Mouse (Mus musculus) retina, postnatal 7 days (tissue): ENCODE measurements around the gene Glod5.
A peak's percentile ranks its signal among the peaks of the same experiment; 100 is the strongest.
"Not testable (repeated sequence)": the region's sequence is repeated elsewhere in the genome, so short reads cannot be mapped to it uniquely, and the experiment has no call there.

ENCODE experiments used
- DNase-seq: peaks from one replicate; pipeline ENCODE4 v3.0.0-alpha.2; 2012; ENCODE audit warnings: low read depth, low spot score

Gene Glod5

DNA sequence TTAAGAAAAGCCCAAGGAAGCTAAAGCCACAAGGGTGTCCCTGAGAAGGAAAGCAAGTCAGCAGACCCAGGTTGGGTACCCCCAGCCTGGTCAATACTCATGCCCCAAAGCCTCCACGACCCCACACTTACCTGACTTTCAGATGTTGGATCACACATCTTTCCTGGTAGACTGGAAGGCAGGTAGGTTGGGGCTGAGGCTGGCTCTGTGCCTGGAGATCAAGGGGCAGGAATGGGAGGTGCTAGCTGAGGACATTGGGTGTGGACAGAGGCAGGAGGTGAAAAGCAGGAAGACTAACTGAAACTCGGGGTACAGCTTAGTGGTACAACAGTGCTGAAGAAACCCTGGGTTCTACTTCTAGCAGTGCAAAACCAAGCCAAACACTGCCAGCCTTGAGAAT, at the start of gene Glod5:
Gene Glod5, minus strand, starts transcription at position 207 of the 400 bp plus-strand sequence.
- no peak for DNase-seq

DNA sequence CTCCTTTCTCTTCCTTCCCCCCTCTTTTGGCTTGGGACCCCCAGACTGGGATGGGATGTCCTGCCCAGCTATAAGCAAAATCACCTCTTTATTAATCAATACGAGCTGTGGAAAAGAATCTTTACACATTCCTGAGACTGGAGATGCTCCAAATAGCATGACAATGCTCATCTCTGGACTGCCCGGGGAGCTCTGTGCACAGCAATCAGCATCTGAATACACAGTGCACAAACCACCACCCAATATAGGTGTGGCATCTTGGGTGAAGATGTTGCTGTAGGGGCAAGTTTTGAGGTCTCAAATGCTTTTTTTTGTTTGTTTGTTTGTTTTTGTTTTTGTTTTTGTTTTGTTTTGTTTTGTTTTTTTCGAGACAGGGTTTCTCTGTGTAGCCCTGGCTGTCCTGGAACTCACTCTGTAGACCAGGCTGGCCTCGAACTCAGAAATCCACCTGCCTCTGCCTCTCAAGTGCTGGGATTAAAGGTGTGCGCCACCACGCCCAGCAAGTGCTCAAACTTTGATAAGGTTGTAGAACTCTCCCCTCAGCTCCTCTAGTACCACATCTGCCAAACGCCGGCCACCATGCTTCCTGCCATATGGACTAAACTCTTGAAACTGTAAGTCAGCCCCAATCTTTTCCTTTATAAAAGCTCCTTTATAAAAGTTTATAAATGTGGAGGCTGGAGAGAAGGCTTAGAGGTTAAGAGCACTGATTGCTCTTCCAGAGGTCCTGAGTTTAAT, 32.9 kb upstream of the Glod5 start:
- not testable (repeated sequence) for DNase-seq

DNA sequence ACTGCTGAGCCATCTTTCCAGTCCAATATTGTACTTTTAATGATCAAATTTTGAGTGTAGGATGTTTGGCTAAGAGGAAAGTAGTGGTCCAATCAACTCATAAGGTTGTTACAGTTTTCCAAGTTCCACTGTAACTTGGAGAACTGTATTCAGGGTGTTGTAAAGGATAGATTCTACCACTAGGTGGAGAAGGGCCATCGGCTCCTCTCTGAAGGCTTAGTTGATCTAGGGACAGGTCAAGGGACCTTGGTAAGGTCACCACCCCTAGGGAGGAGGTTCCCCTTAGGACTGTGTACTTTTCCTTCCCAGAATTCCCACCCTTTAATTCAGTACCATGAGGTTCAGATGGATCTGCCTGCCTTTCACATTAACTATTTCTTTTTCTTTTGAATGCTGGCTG, 14.7 kb upstream of the Glod5 start:
- DNase-seq: no peak

DNA sequence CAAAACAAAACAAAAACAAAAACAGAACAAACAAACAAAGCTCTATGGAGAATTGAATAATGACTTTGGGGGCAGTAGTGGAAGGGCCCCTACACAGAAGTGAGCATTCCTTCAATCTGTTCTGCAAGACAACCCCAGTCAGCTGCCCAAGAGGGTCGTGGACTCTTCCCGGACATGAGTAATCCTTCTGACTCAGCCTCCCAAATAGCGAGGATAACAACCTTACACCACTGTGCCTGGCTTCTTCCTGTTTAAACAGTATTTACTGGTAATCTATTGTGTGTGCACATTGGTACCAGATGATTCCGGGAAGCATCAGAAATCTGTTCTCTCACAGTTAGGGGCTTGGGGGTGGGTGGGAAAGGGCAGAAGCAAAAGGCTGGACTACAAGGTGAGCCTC, 8.5 kb upstream of the Glod5 start:
- DNase-seq: no peak

DNA sequence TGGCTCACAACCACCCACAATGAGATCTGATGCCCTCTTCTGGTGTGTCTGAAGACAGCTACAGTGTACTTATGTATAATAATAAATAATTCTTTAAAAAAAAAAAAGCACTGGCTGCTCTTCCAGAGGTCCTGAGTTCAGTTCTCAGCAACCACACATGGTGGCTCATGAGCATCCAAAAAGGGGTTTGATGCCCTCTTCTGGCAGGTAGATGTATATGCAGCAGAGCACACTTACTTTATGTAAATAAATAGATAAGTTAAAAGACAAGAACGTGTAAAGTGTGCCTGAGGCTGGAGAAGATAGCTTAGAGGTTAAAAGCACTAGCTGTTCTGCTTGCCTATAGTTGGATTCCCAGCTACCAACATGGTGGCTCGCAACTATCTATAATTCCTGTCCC, 6.5 kb upstream of the Glod5 start:
- no peak for DNase-seq

DNA sequence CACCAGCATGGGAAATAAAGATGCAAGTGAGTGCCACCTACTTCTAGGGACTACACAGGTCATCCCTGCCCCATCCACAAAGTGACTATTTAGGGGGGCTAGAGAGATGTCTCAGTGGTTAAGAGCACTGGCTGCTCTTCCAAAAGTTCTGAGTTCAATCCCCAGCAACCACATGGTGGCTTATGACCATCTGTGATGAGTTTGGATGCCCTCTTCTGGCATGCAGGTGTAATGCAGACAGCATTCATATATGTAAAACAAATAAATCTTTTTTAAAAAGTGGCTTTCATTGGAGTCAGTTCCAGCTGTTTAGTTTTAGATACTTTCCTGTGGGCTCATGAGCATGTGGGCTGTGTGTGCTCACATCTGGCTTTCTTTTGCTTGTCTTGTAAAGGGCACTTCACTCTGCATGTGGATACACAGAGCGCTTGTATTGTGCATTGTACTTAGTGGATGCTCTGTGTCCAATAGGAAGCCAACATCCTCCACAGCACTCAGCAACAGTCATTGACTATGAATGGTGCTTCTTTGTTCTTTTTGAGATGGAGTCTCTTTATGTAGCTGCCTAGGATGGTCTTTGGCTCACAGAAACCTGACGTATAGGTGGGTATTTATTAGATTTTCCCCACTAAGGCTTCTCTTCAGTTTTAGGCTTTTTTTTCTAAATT, 2.0 kb upstream of the Glod5 start:
- no peak for DNase-seq

DNA sequence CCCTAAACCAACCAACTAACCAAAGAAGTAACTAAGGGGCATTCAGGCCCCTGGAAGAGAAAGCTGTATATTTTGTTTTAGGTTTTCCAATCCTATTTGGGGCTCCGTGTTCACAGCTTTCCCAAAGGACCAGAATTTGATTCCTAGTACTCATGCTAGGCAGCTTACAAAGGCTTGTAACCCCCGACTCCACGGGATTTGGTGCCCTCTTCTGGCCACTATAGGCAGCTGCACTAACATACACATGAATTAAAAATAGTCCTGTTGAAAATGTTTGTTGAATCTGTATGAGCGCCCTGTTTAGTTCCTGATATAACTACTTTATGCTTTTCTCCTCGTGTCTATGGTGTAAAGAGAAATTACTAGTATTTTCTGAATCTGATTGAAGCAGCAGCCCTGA, 1.1 kb downstream of the Glod5 start:
- peak; percentile 34 for DNase-seq

DNA sequence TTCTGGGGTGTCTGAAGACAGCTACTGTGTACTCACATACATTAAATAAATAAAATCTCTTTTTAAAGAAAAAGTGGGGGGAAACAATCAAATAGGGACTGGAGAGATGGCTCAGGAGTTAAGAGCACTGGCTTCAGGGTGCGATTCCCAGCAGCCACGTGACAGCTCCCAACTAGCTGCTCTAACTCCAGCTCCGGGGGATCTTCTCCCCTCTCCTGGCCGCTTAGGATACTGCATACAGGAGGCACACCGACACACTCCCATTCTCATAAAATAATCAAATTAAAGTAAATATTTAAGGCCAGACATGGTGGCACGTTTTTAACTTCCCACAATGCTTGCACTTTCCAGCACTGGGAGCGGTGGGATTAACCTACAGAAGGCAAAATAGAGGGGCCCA, 2.6 kb downstream of the Glod5 start:
- not testable (repeated sequence) for DNase-seq

DNA sequence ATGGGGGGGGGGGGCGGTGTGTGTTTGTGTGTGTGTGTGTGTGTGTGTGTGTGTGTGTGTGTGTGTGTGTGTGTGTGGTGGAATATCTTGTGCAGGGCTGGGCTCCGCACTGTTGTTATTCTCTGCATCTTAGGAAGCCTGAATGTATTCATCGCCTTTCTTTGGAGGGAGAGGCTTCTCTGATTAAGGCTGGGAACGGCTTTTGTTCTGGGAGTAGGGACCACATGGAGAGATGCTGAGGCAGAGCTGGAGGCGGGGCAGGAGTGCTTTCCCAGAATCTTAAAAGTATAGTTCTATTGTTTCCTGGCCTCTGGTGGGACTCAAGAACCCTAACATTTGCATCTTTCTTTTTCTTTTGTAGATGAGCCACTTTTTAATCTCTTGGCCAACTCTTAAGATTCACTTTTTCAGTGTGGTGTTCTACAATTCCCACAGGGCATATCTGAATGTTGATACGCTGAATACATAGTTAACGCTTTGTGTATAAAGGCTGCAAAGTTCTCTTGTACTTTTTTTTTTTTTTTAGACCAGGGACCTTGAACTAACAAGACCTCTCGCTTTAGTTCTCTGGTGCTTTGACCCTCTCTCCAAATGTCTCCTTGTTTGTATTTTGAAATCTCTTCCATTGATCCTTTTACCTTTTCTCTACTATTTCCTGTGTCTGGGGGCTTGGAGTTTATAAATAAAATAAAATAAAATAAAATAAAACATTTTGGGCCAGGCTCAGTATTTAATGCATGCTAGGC, 4.5 kb downstream of the Glod5 start:
- DNase-seq: no peak

DNA sequence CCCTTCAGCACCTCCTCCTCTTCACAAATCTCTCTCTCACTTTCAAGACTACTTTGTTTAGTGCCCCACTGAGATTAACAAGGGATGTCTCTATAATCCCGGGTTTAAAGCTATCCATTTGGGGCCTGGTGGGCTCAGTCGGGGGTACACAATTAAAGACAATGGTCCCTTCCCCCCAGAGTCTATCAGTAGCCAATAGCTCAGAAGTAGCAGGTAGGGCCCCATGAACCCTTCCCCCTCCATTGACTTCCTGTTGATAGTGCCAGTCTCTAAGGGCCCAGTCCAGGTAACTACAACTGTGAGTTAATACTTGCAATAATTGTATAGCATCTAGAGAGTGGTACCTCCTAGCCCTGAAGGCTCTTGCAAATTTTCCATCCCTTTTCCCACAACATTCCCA, 5.1 kb downstream of the Glod5 start:
- no peak for DNase-seq

DNA sequence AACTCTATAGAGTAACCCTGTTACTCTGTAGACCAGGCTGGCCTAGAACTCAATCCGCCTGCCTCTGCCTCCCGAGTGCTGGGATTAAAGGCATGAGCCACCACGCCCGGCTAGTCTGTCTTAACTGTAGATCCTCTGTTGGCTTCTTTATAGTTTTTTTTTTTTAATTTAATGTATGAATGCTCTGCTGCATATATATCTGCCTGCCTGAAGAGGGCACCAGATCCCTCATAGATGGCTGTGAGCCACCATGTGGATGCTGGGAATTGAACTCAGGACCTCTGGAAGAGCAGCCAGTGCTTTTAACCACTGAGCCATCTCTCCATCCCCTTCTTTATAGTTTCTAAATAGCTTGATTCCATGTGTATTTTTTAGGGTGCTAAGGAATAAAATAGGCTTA, 8.9 kb downstream of the Glod5 start:
- DNase-seq: not testable (repeated sequence)

DNA sequence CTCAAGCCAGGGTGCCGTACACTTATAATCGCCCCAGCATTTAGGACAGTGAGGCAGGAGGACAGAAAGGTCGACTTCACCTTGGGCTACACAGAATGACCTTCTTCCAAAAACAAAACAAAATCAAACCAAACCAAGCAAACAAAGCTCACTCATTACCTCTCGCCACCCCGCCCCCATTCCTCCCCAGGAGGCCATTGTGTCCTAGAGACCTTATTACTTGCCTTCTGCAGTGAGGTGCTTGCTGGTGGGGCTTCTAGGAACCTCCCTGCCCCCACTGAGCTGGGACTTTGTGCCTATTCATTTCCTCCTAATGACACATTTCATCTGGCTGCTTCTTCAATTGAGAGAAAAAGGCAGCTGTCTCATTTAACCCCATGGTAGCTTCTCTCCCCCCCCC, 9.7 kb downstream of the Glod5 start:
- no peak for DNase-seq

DNA sequence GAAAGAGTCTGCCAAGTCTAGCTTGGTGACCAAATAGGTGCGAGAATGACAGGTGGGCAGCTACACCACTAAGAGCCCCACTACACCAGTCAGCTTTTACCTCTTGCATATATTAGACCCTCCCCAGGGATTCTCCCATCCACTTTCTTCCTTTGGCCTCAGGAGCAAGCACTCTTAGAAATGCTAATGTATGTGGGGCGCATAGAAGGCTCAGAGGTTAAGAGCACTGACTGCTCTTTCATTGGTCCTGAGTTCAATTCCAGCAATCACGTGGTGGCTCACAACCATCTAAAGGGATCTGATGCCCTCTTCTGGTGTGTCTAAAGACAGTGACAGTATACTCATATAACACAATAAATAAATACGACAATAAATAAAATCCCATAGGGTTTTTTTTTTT, 15.3 kb downstream of the Glod5 start:
- DNase-seq: no peak

DNA sequence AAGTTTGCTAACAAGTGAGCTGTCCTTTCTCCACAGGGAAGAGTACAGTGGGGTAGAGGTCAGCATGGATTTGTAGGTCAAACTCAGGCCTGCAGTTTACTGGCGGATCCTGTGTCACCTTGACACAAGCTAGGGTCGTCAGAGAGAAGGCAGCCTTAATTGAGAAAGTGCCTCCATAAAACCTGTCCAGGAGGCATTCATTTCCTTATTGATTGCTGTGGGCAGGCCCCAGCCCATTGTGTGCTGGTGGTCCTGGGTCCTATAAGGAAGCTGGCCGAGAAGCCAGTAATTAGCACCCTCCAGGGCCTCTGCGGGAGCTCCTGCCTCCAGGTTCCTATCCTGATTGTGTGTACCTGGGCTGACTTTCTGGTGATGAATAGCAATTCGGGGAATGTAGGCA, 16.3 kb downstream of the Glod5 start:
- no peak for DNase-seq

DNA sequence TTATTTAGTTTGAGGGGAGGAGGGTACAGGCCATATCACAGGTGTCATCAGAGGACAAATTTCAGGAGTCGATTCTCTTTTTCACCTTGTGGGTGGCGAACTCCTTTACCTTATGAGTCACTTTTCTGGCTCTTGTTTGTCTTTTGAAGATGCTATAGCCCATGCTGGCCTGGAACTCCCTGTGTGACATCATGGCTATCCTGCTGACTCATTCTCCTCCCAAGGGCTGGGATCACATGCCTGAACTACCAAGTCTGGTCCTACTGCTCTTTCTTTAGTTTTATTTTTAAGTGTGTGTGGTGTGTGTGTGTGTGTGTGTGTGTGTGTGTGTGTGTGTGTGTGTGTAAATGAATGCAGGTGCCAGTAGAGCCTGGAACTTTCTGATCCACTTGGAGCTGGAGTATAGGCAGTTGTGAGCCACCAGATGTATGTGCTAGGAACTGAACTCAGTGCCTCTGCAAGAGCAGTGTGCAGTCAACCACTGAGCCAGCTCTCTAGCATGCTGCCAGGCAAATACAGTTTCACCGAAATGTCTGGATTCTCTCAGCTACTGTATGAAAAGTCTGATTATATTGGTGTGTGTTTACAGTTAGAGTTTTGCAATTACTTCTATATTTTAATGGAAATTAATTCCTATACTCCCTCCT, 17.6 kb downstream of the Glod5 start:
- DNase-seq: no peak

DNA sequence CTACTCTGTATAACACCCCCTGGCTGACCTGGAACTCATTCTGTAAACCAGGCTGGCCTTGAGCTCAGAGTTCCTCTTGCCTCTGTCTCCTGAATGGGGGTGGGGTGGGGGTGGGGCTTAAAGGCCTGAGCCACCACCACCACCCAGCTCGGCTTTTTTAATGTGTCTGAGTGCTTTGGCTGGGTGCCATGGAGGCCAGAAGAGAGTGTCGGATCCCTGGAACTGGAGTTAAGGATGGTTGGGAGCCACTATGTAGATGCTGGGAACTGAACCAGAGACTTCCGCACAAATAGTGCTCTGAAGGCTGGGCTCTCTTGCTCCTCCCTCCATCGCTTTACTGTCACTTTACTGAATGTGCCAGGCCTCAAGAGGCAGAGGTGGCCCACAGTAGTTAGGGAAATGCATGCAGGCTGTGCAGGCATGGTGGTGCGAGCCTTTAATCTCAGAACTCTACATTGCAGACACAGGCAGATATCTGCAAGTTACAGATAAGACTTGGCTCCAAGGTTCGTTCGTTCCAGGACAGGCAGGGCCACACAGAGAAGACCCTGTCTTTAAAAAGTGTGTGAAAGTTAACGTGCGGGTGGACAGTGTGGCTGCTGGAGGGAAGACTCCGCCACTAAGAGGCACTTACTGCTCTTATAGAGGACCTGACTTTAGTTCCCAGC, 25.1 kb downstream of the Glod5 start:
- no peak for DNase-seq

DNA sequence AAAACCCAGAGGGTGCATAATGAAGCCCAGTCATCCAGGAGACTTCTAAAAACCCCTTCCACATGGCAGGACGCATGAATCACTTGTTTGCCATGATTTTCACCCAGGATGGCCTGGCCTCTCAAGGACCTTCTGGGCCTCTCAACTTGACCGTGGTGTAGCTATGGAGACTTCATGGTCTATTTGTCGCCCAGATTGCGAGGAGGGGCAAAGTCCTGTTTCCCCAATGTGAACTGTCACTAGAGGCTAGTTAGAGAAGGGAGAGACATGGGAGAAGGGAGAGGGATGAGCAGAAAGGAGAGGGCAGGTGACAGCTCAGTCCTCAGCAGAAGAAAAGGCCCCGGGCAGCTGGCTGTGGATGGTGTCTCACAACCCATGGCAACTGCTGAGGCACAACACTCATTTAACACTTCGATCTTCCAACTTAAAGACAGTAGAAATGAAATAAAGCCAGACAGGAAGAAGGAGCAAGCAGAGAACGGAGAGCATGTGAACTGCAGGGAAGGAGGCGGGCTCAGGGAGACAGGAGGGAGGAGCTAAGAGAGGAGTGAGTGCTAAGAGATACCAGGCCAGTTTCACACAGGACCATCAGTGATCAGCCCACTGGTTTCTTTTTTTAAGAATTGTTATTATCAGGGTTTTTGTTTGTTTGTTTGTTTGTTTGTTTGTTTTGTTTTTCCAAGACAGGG, 25.8 kb downstream of the Glod5 start:
- no peak for DNase-seq

DNA sequence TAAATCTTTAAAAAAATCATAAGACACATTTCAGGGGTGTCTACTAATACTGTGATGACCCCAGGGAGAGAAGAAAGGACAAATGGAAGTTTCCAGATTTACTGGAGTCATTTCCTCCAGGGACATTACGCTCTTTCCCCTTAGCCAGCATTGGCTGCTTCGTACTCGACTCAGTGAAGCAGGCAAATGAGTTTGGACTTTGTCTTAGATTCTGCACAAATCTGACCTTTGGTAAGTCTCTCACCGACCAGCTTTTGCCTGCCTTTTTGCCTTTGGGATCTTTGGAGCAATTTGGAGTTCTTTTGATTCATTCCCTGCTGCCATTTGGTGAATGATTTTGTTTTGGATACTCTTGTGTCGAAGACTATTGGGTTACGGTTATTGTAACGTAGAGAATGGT, 36.9 kb downstream of the Glod5 start:
- no peak for DNase-seq

DNA sequence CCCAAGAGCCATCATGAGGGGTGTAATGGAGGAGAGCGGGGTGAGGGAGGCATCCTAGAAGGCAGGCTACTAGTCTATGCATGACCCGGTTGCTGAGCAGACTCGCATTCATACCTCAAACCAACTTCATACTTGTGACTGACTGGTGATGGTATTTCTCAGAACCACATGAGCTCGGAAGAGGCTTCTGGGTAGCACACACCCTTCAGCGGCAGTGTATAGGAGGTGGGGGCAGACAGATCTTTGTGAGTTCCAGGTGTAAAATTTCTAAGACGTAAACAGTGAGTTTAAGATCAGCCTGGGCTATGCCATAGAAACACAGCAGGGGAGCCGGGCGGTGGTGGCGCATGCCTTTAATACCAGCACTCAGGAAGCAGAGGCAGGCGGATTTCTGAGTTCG, 40.4 kb downstream of the Glod5 start, which contains the start of gene Gata1:
Gene Gata1, minus strand, starts transcription at position 180 of the 400 bp plus-strand sequence.
- no peak for DNase-seq

DNA sequence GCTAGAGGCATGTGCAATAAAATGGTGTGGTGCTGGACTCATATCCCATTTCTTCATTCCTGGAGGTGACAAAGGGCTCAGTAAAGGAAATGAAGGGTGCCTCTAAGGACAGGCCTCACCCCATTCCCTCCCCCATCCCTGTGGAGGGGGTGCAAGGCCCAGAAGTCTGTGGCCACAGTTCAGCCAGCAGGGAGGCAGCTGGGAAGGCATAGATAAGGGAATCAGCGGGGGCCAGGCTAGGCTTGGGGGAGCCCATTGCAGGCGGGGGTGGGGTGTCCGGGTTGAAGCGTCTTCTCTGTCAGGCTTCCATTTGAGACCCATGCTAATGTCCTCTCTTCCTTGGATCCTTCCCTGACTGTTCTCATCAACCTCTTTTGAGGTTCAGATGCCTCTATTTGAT, 47.0 kb downstream of the Glod5 start:
- DNase-seq: no peak

DNA sequence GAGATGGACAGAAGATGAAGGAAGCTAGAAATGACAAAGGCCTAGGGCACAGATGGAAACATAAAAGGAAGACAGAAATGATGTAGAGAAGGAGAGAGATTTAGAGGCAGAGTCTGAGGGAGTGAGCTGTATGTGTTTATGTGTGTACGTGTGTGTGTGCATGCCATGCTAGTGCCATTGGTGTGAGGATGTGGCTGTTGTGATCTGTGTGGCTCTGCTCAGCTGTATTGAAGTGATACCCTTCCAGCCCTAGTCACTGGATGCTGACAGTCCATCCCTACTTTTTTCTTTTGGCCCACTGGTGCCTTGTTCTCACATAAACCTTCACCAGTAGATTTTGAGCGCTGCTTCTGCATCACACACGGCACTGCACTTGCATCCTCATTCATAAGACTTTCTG, 49.4 kb downstream of the Glod5 start:
- no peak for DNase-seq
